ENCODE assay signal across 21 mouse cellular contexts in the genomic region with DNA sequence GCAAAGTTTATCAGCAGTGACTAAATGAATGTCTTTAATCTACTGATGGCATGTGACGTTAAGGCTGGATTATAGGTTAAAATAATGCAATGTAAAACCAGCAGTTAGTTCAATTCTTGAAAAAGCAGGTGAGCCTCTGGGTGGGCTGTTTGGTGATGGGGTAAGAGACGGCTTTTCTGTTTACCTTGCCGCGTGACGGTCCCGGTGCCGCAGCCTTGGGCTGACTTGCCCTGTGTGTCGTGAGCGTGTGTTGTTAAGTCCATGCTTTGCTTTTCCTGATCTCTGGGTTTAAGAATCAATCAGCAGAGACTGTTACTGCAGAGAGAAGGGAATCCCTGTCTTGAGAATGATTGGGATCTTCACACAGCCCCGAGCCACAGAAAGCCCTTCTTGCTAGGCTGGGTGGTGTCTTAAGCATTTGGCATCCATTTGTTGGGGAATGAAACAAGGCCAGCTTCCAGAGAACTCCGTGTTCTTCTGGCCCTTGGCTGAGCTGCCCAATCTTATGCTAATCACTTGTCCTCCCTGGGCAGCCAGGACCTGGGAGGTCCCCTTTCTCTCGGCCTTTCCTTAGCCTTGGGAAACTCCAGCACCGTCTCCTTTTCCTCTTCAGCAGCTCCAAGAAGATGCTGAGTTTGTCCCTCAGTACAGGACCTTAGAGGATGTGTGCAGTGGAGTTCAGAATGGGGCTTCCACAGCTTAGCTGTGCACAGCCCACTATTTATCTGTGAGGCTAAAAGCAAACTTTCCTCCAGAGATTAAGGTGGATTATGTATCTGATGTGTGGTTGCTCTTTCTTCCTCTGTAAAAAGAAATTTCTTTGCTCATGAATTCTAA. TPM values are rescaled to one million over a fixed set of nuclear protein-coding genes. Genes with fewer than 3 reads are reported as not detected.
DNase-seq lines count a peak whose midpoint lies in the region; ATAC-seq and TF ChIP-seq lines count a peak whose summit lies in the region.
"Had no signal": no experiment of that assay in that cellular context is flagged by ENCODE, and none has a peak within 500 bp of the region (broad histone marks: within the 10 kb centered on the region; RNA-seq: fewer than 3 reads in every experiment).

No protein-coding gene starts in this region.

- no peaks in the 10 kb centered on the region for H3K27me3 ChIP-seq in liver, embryonic 14.5 days (ENCODE audit: control insufficient read depth, insufficient read depth, low read length)
- no peaks in the 10 kb centered on the region for H3K27me3 ChIP-seq in forebrain, embryonic 12.5 days
- H3K27me3 ChIP-seq: embryonic facial prominence, embryonic 13.5 days; heart, embryonic 12.5 days; hindbrain, embryonic 13.5 days; limb, embryonic 13.5 days had no signal

- DNase-seq in gastrocnemius, adult 18-20 months (ENCODE audit: low spot score), result peak; percentile 66
- DNase-seq in gastrocnemius, postnatal 4 days (ENCODE audit: low spot score in 2 of 2), result no peak
- peak; percentile 63 to 68 for DNase-seq in right cerebral cortex, postnatal 10 days (ENCODE audit: low spot score in 2 of 2)
- DNase-seq in right cerebral cortex, postnatal 25 days, result no peak
- no peak for DNase-seq in liver, embryonic 14.5 days (ENCODE audit: low read depth in 3 of 3, low spot score in 3 of 3)
- DNase-seq in B cell, adult 2 months, result no peak
- DNase-seq: adrenal gland, postnatal 25 days; layer of hippocampus, postnatal 36 days; lung, postnatal 36 days; thymus, adult 2 months had no signal

- TF ChIP-seq CTCF in liver, embryonic 14.5 days (IDR thresholded peaks at IDR 0.05; ENCODE audit: low read depth), result no peak

- peak overlapping the region; percentile 1; the same call in 1 of the 2 replicates for H3K9ac ChIP-seq in liver, embryonic 14.5 days (replicated peaks)
- no peak overlapping the region for H3K9ac ChIP-seq in forebrain, embryonic 12.5 days
- H3K9ac ChIP-seq: embryonic facial prominence, embryonic 13.5 days; heart, embryonic 12.5 days; hindbrain, embryonic 13.5 days; limb, embryonic 13.5 days had no signal

- 78% methylated on average over 13 of the region's 13 CpGs for WGBS in liver, embryonic 14.5 days (ENCODE audit: insufficient replicate concordance)
- 81% methylated on average over 13 of the region's 13 CpGs for WGBS in forebrain, embryonic 12.5 days

- H3K4me2 ChIP-seq in liver, embryonic 14.5 days (ENCODE audit: low read depth), result peak overlapping the region; percentile 70
- no peak overlapping the region for H3K4me2 ChIP-seq in forebrain, embryonic 12.5 days
- H3K4me2 ChIP-seq: embryonic facial prominence, embryonic 13.5 days; heart, embryonic 12.5 days; hindbrain, embryonic 13.5 days; limb, embryonic 13.5 days had no signal

- H3K9me3 ChIP-seq in liver, embryonic 14.5 days (ENCODE audit: control insufficient read depth, low read length), result no peaks in the 10 kb centered on the region
- no peaks in the 10 kb centered on the region for H3K9me3 ChIP-seq in forebrain, embryonic 12.5 days
- H3K9me3 ChIP-seq: embryonic facial prominence, embryonic 13.5 days; heart, embryonic 12.5 days; hindbrain, embryonic 13.5 days; limb, embryonic 13.5 days had no signal

- no peak for TF ChIP-seq EP300 in liver, embryonic 14.5 days (IDR thresholded peaks at IDR 0.05; ENCODE audit: low read depth)

- peaks cover 21 to 26% of the 10 kb centered on the region in 2 experiments for H3K4me1 ChIP-seq in liver, embryonic 14.5 days (replicated peaks; ENCODE audit: control insufficient read depth in 2 of 2, insufficient read depth in 2 of 2, low read length in 1 of 2)
- no peaks in the 10 kb centered on the region for H3K4me1 ChIP-seq in forebrain, embryonic 12.5 days
- H3K4me1 ChIP-seq: embryonic facial prominence, embryonic 13.5 days; heart, embryonic 12.5 days; hindbrain, embryonic 13.5 days; limb, embryonic 13.5 days had no signal

- H3K27ac ChIP-seq in liver, embryonic 14.5 days, result peak overlapping the region; percentile 89
- H3K27ac ChIP-seq in forebrain, embryonic 12.5 days, result no peak overlapping the region
- H3K27ac ChIP-seq: embryonic facial prominence, embryonic 13.5 days; hindbrain, embryonic 13.5 days; kidney, postnatal 0 days; limb, embryonic 13.5 days had no signal

- peaks cover 42% of the 10 kb centered on the region for H3K36me3 ChIP-seq in liver, embryonic 14.5 days (replicated peaks; ENCODE audit: control insufficient read depth, insufficient read depth, low read depth)
- peaks cover 32% of the 10 kb centered on the region for H3K36me3 ChIP-seq in forebrain, embryonic 12.5 days (replicated peaks)

- peak; percentile 65 for ATAC-seq in liver, embryonic 14.5 days (ENCODE audit: insufficient read depth)
- no peak for ATAC-seq in forebrain, embryonic 12.5 days (ENCODE audit: low FRiP score)
- no peak for ATAC-seq in megakaryocyte, adult 5-6 weeks (ENCODE audit: poor library complexity, severe bottlenecking)

- peak overlapping the region in 1 of 2 experiments; percentile 17; a peak in 1 of 4 replicates for H3K4me3 ChIP-seq in liver, embryonic 14.5 days (ENCODE audit: insufficient read depth in 1 of 2, low read depth in 2 of 2, low read length in 2 of 2)
- H3K4me3 ChIP-seq in forebrain, embryonic 12.5 days (replicated peaks), result no peak overlapping the region
- H3K4me3 ChIP-seq: embryonic facial prominence, embryonic 13.5 days; heart, embryonic 12.5 days; hindbrain, embryonic 13.5 days; limb, embryonic 13.5 days had no signal

RNA-seq across cellular contexts. Expression of a gene that starts 15.3 kb away (rescaled TPM):
- not detected for total RNA-seq in gastrocnemius, adult 18-20 months (2021)
- not detected for total RNA-seq in gastrocnemius, postnatal 4 days (2021)
- polyA plus RNA-seq in liver, embryonic 14.5 days (2012; rRNA removed), result not detected in 2 replicates
- polyA plus RNA-seq in liver, embryonic 14.5 days (2014; fragmentation: Nextera tagmentation; extraction: Ambion mirVana), result not detected in 2 replicates
- not detected in 2 replicates for polyA plus RNA-seq in forebrain, embryonic 12.5 days (2016; fragmentation: Nextera tagmentation; extraction: Ambion mirVana)
- not detected in 2 replicates for total RNA-seq in megakaryocyte, adult 5-6 weeks (2015)
- total RNA-seq in megakaryocyte, adult 5-6 weeks (2017), result not detected in 2 replicates
- total RNA-seq: adrenal gland, postnatal 25 days; layer of hippocampus, postnatal 36 days; monocyte, adult 5-6 weeks had no signal
- polyA plus RNA-seq: C2C12; cerebellum, adult 2 months; embryonic facial prominence, embryonic 13.5 days; heart, embryonic 12.5 days; hindbrain, embryonic 13.5 days; kidney, postnatal 0 days; limb, embryonic 13.5 days; spleen, adult 2 months; thymus, adult 2 months had no signal

RNA-seq across cellular contexts. Expression of a gene that starts 16.0 kb away (rescaled TPM):
- total RNA-seq in gastrocnemius, adult 18-20 months (2021), result 10 to 100 TPM; 66.3 to 68.5 TPM
- total RNA-seq in gastrocnemius, postnatal 4 days (2021), result 10 to 100 TPM; 38.9 to 39.9 TPM
- polyA plus RNA-seq in liver, embryonic 14.5 days (2012; rRNA removed), result 34.5 and 48.1 TPM in 2 replicates
- polyA plus RNA-seq in liver, embryonic 14.5 days (2014; fragmentation: Nextera tagmentation; extraction: Ambion mirVana), result 73.8 and 74.8 TPM in 2 replicates
- polyA plus RNA-seq in forebrain, embryonic 12.5 days (2016; fragmentation: Nextera tagmentation; extraction: Ambion mirVana), result 55.8 and 58.8 TPM in 2 replicates
- total RNA-seq in megakaryocyte, adult 5-6 weeks (2015), result 17.9 and 22.9 TPM in 2 replicates
- 31.4 and 34.2 TPM in 2 replicates for total RNA-seq in megakaryocyte, adult 5-6 weeks (2017)

RNA-seq across cellular contexts. Expression of a gene that starts 40.4 kb away (rescaled TPM):
- 1 to 10 TPM; 7.5 to 9.4 TPM for total RNA-seq in gastrocnemius, adult 18-20 months (2021)
- 10 to 100 TPM; 22.7 to 25.9 TPM for total RNA-seq in gastrocnemius, postnatal 4 days (2021)
- 6.1 and 7.9 TPM in 2 replicates for polyA plus RNA-seq in liver, embryonic 14.5 days (2012; rRNA removed)
- polyA plus RNA-seq in liver, embryonic 14.5 days (2014; fragmentation: Nextera tagmentation; extraction: Ambion mirVana), result 1.9 and 2.6 TPM in 2 replicates
- 1.5 and 1.7 TPM in 2 replicates for polyA plus RNA-seq in forebrain, embryonic 12.5 days (2016; fragmentation: Nextera tagmentation; extraction: Ambion mirVana)
- total RNA-seq in megakaryocyte, adult 5-6 weeks (2015), result 81.4 and 90.7 TPM in 2 replicates
- total RNA-seq in megakaryocyte, adult 5-6 weeks (2017), result 97.2 and 115 TPM in 2 replicates

RNA-seq across cellular contexts. Expression of a gene that starts 51.4 kb away (rescaled TPM):
- 100 to 1,000 TPM; 111 to 112 TPM for total RNA-seq in gastrocnemius, adult 18-20 months (2021)
- total RNA-seq in gastrocnemius, postnatal 4 days (2021), result 100 to 1,000 TPM; 226 to 268 TPM
- polyA plus RNA-seq in liver, embryonic 14.5 days (2012; rRNA removed), result 0.81 and 1.4 TPM in 2 replicates
- polyA plus RNA-seq in liver, embryonic 14.5 days (2014; fragmentation: Nextera tagmentation; extraction: Ambion mirVana), result 1.0 and 1.2 TPM in 2 replicates
- 26.5 and 27.5 TPM in 2 replicates for polyA plus RNA-seq in forebrain, embryonic 12.5 days (2016; fragmentation: Nextera tagmentation; extraction: Ambion mirVana)
- total RNA-seq in megakaryocyte, adult 5-6 weeks (2015), result not detected in 2 replicates
- total RNA-seq in megakaryocyte, adult 5-6 weeks (2017), result not detected in 2 replicates
- total RNA-seq: monocyte, adult 5-6 weeks had no signal
- polyA plus RNA-seq: C2C12 had no signal

Comparison
In these comparisons a context has a peak if more than half of its experiments do, and no peak if none do; other contexts are left out.
1. DNase-seq: peak in gastrocnemius, adult 18-20 months (single experiment) and right cerebral cortex, postnatal 10 days (2 of 2); none in gastrocnemius, postnatal 4 days (0 of 2), right cerebral cortex, postnatal 25 days (single experiment), liver, embryonic 14.5 days (0 of 3) and B cell, adult 2 months (0 of 2).